Mouse (Mus musculus) right cerebral cortex, adult 2 months (tissue): ENCODE measurements around the gene Insr.
"Not testable (repeated sequence)": the region's sequence is repeated elsewhere in the genome, so short reads cannot be mapped to it uniquely, and the experiment has no call there.

Experiments
- DNase-seq, 2 experiments: peaks; one replicate each; pipeline ENCODE4 v3.0.0; 2021 to 2022; ENCODE audit warnings: low spot score in 2 of 2

Insr gene

GRCm38 (mm10) chr8:3232601-3233000, 46.8 kb downstream of the Insr start:
- no peak for DNase-seq

- DNase-seq, result no peak
Measured at GRCm38 (mm10) chr8:3230118-3231060, 49.0 kb downstream of the Insr start.

- DNase-seq, result no peak
Measured at GRCm38 (mm10) chr8:3227423-3227822, 52.0 kb downstream of the Insr start.

- DNase-seq, result no peak
Measured at GRCm38 (mm10) chr8:3225731-3226130, 53.7 kb downstream of the Insr start.

- DNase-seq, result no peak
Measured at GRCm38 (mm10) chr8:3225184-3225583, 54.2 kb downstream of the Insr start.

GRCm38 (mm10) chr8:3222636-3222965, 56.8 kb downstream of the Insr start:
- no peak for DNase-seq

- DNase-seq, result no peak
Measured at GRCm38 (mm10) chr8:3221960-3222635, 57.3 kb downstream of the Insr start.

GRCm38 (mm10) chr8:3221047-3221959, 58.1 kb downstream of the Insr start:
- peak; percentile 84 to 88 for DNase-seq

- no peak for DNase-seq
Measured at GRCm38 (mm10) chr8:3220502-3220901, 58.9 kb downstream of the Insr start.

GRCm38 (mm10) chr8:3219921-3220411, 59.5 kb downstream of the Insr start:
- DNase-seq, result no peak

- no peak for DNase-seq
Measured at GRCm38 (mm10) chr8:3219266-3219665, 60.2 kb downstream of the Insr start.

GRCm38 (mm10) chr8:3216541-3217092, 62.8 kb downstream of the Insr start:
- DNase-seq, result no peak

- DNase-seq, result no peak
Measured at GRCm38 (mm10) chr8:3215561-3215960, 63.9 kb downstream of the Insr start.

- DNase-seq, result no peak
Measured at GRCm38 (mm10) chr8:3214601-3215000, 64.8 kb downstream of the Insr start.

GRCm38 (mm10) chr8:3211456-3211855, 68.0 kb downstream of the Insr start:
- DNase-seq, result no peak

- no peak for DNase-seq
Measured at GRCm38 (mm10) chr8:3209960-3210359, 69.5 kb downstream of the Insr start.

- DNase-seq, result no peak
Measured at GRCm38 (mm10) chr8:3209268-3209667, 70.1 kb downstream of the Insr start.

GRCm38 (mm10) chr8:3208729-3209128, 70.7 kb downstream of the Insr start:
- no peak for DNase-seq

- DNase-seq, result no peak
Measured at GRCm38 (mm10) chr8:3204758-3205443, 74.5 kb downstream of the Insr start.

- no peak for DNase-seq
Measured at GRCm38 (mm10) chr8:3202792-3203191, 76.6 kb downstream of the Insr start.

GRCm38 (mm10) chr8:3194297-3194696, 85.1 kb downstream of the Insr start:
- DNase-seq, result not testable (repeated sequence)
